8 mouse cellular contexts compared by ENCODE assay signal in the genomic region with DNA sequence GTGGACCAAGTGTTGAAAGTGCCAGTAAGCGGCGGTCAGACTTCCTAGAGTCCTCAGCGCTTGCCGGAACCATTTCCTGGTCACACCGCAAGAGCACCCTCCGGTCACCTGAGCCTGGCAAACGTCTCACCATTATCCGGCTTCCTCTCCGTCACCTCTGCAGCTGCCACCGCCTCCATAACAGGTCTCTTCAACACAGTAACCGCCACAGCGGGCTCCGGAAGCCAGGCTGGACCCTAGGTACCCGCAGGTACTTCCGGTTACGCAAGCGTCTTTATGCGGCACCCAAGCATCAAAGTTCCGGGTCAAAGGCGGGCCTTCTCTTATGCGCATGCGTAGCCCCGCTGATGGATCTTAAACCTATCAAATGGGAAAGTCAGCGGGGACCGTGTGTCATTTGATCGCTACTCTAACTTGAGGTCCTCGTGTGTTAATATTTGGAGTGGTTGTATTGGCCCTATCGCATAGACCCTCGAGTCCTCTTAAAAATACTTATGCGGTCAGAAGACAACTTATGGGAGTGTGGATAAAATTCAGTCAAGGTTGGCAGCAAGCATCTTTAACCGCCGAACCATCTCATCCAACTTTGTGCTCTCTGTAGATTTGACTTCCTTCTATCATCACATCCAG. TPM values are rescaled to one million over a fixed set of nuclear protein-coding genes. Genes with fewer than 3 reads are reported as not detected.
A peak's percentile ranks its signal among the peaks of the same experiment; 100 is the strongest.
DNase-seq lines count a peak whose midpoint lies in the region; ATAC-seq lines count a peak whose summit lies in the region.

A gene (minus strand): TSS at position 301 of the 630 bp plus-strand sequence.

- H3K27ac ChIP-seq in hindbrain, embryonic 15.5 days (replicated peaks), result peak within 1 kb of the TSS; percentile 85

- peak within 1 kb of the TSS; percentile 63 for H3K4me3 ChIP-seq in hindbrain, embryonic 15.5 days

- peaks cover 56% of the 10 kb centered on the region for H3K36me3 ChIP-seq in hindbrain, embryonic 15.5 days

- peaks cover 21% of the 10 kb centered on the region for H3K4me1 ChIP-seq in hindbrain, embryonic 15.5 days (replicated peaks)

- DNase-seq in T-cell, adult 2 months (ENCODE audit: low spot score), result peak; percentile 93
- DNase-seq in cerebellum, postnatal 36 days, result peak; percentile 92 to 96
- DNase-seq in frontal cortex, postnatal 36 days (ENCODE audit: low spot score in 2 of 2), result peak; percentile 95 to 97
- peak; percentile 95 for DNase-seq in left cerebral cortex, adult 11 months (ENCODE audit: low spot score)
- DNase-seq in lung, postnatal 4 days, result peak; percentile 93 to 94
- peak; percentile 92 for DNase-seq in retina, postnatal 7 days (ENCODE audit: low read depth, low spot score)
- peak; percentile 84 for DNase-seq in urinary bladder, adult 2 months (ENCODE audit: low spot score)

- H3K9ac ChIP-seq in hindbrain, embryonic 15.5 days, result peak within 1 kb of the TSS; percentile 65

- WGBS in hindbrain, embryonic 15.5 days, result 4% methylated on average over 32 of the region's 32 CpGs

- H3K4me2 ChIP-seq in hindbrain, embryonic 15.5 days, result peak within 1 kb of the TSS; percentile 90

- ATAC-seq in hindbrain, embryonic 15.5 days (ENCODE audit: low FRiP score, low read depth), result peak; percentile 86

- no peaks in the 10 kb centered on the region for H3K27me3 ChIP-seq in hindbrain, embryonic 15.5 days

- H3K9me3 ChIP-seq in hindbrain, embryonic 15.5 days, result no peaks in the 10 kb centered on the region

RNA-seq across cellular contexts. Expression of the gene that starts here (rescaled TPM):
- 30.9 and 40.9 TPM in 2 replicates for polyA plus RNA-seq in hindbrain, embryonic 15.5 days (2015; fragmentation: Nextera tagmentation; extraction: Ambion mirVana)
- polyA plus RNA-seq in urinary bladder, adult 2 months (2012; rRNA removed), result 42.4 and 49.7 TPM in 2 replicates

Comparison
In these comparisons a context has a peak if more than half of its experiments do, and no peak if none do; other contexts are left out.
1. Peak in every context shown above with its lines: DNase-seq, ATAC-seq, H3K4me3 ChIP-seq and H3K27ac ChIP-seq.